Mouse (Mus musculus): ENCODE data around the gene Ddx49. TPM values are rescaled to one million over a fixed set of nuclear protein-coding genes. Genes with fewer than 3 reads are reported as not detected.

Ddx49 gene
- polyA plus RNA-seq, 1 experiment = not detected

- 79% methylated on average over 7 of the region's 7 CpGs for WGBS
- no peak overlapping the region for H3K4me3 ChIP-seq (ENCODE audit: insufficient read depth, low read depth, low read length)
- TF ChIP-seq CTCF (IDR thresholded peaks at IDR 0.05; ENCODE audit: insufficient read depth, low read depth, low read length) (no peak), POLR2A (IDR thresholded peaks at IDR 0.05; ENCODE audit: insufficient read depth, low read depth, low read length) (no peak)
- H3K27ac ChIP-seq (ENCODE audit: insufficient read depth, low read depth, low read length) = no peak overlapping the region
- peaks cover 5% of the 10 kb centered on the region for H3K4me1 ChIP-seq (ENCODE audit: control insufficient read depth, insufficient read depth, low read length)
These were observed 38.4 kb upstream of the Ddx49 start for GRCm38 (mm10) chr8:70340659-70341058.

GRCm38 (mm10) chr8:70338931-70339330 lies 36.6 kb upstream of the Ddx49 start:
- Histone ChIP-seq H3K4me3 (ENCODE audit: insufficient read depth, low read depth, low read length) (no peak overlapping the region), H3K27ac (ENCODE audit: insufficient read depth, low read depth, low read length) (no peak overlapping the region), H3K4me1 (ENCODE audit: control insufficient read depth, insufficient read depth, low read length) (peaks cover 2% of the 10 kb centered on the region)
- TF ChIP-seq POLR2A (IDR thresholded peaks at IDR 0.05; ENCODE audit: insufficient read depth, low read depth, low read length) (no peak), CTCF (IDR thresholded peaks at IDR 0.05; ENCODE audit: insufficient read depth, low read depth, low read length) (no peak)
- WGBS = 92% methylated on average over 7 of the region's 7 CpGs

GRCm38 (mm10) chr8:70332878-70333202 lies 30.6 kb upstream of the Ddx49 start:
- Histone ChIP-seq H3K27ac (ENCODE audit: insufficient read depth, low read depth, low read length) (no peak overlapping the region), H3K4me3 (ENCODE audit: insufficient read depth, low read depth, low read length) (no peak overlapping the region), H3K4me1 (ENCODE audit: control insufficient read depth, insufficient read depth, low read length) (peaks cover 39% of the 10 kb centered on the region)
- TF ChIP-seq POLR2A (IDR thresholded peaks at IDR 0.05; ENCODE audit: insufficient read depth, low read depth, low read length) (no peak), CTCF (IDR thresholded peaks at IDR 0.05; ENCODE audit: insufficient read depth, low read depth, low read length) (no peak)
- WGBS = 88% methylated on average over 6 of the region's 6 CpGs

- Histone ChIP-seq H3K4me3 (ENCODE audit: insufficient read depth, low read depth, low read length) (no peak overlapping the region), H3K27ac (ENCODE audit: insufficient read depth, low read depth, low read length) (no peak overlapping the region), H3K4me1 (ENCODE audit: control insufficient read depth, insufficient read depth, low read length) (peaks cover 39% of the 10 kb centered on the region)
- WGBS = 24% methylated on average over 41 of the region's 41 CpGs
- TF ChIP-seq CTCF (IDR thresholded peaks at IDR 0.05; ENCODE audit: insufficient read depth, low read depth, low read length) = peak; percentile 92
- no peak for TF ChIP-seq POLR2A (IDR thresholded peaks at IDR 0.05; ENCODE audit: insufficient read depth, low read depth, low read length)
These were observed 30.0 kb upstream of the Ddx49 start for GRCm38 (mm10) chr8:70332070-70332877.

- no peak overlapping the region for H3K27ac ChIP-seq (ENCODE audit: insufficient read depth, low read depth, low read length)
- TF ChIP-seq CTCF (IDR thresholded peaks at IDR 0.05; ENCODE audit: insufficient read depth, low read depth, low read length) (no peak), POLR2A (IDR thresholded peaks at IDR 0.05; ENCODE audit: insufficient read depth, low read depth, low read length) (no peak)
- no peak overlapping the region for H3K4me3 ChIP-seq (ENCODE audit: insufficient read depth, low read depth, low read length)
- WGBS = 60% methylated on average over 19 of the region's 19 CpGs
- H3K4me1 ChIP-seq (ENCODE audit: control insufficient read depth, insufficient read depth, low read length) = peaks cover 39% of the 10 kb centered on the region
These were observed 29.2 kb upstream of the Ddx49 start for GRCm38 (mm10) chr8:70331526-70331925.

GRCm38 (mm10) chr8:70330741-70331364 lies 28.6 kb upstream of the Ddx49 start:
- WGBS = 21% methylated on average over 53 of the region's 53 CpGs
- Histone ChIP-seq H3K4me1 (ENCODE audit: control insufficient read depth, insufficient read depth, low read length) (peaks cover 39% of the 10 kb centered on the region), H3K27ac (ENCODE audit: insufficient read depth, low read depth, low read length) (peak overlapping the region; percentile 21; the same call in 1 of the 2 replicates), H3K4me3 (ENCODE audit: insufficient read depth, low read depth, low read length) (no peak overlapping the region)
- TF ChIP-seq CTCF (IDR thresholded peaks at IDR 0.05; ENCODE audit: insufficient read depth, low read depth, low read length) (peak; percentile 57; the same call in 1 of the 2 replicates), POLR2A (IDR thresholded peaks at IDR 0.05; ENCODE audit: insufficient read depth, low read depth, low read length) (no peak)

GRCm38 (mm10) chr8:70329835-70330740 lies 27.8 kb upstream of the Ddx49 start:
- no peak for TF ChIP-seq POLR2A (IDR thresholded peaks at IDR 0.05; ENCODE audit: insufficient read depth, low read depth, low read length)
- TF ChIP-seq CTCF (IDR thresholded peaks at IDR 0.05; ENCODE audit: insufficient read depth, low read depth, low read length) = no peak
- Histone ChIP-seq H3K4me3 (ENCODE audit: insufficient read depth, low read depth, low read length) (no peak overlapping the region), H3K27ac (ENCODE audit: insufficient read depth, low read depth, low read length) (peak overlapping the region; percentile 21; the same call in 1 of the 2 replicates), H3K4me1 (ENCODE audit: control insufficient read depth, insufficient read depth, low read length) (peaks cover 39% of the 10 kb centered on the region)
- 34% methylated on average over 45 of the region's 45 CpGs for WGBS

- Histone ChIP-seq H3K27ac (ENCODE audit: insufficient read depth, low read depth, low read length) (peak within 1 kb of the TSS; percentile 21; the same call in 1 of the 2 replicates), H3K4me1 (ENCODE audit: control insufficient read depth, insufficient read depth, low read length) (peaks cover 39% of the 10 kb centered on the region), H3K4me3 (ENCODE audit: insufficient read depth, low read depth, low read length) (no peak within 1 kb of the TSS)
- 44% methylated on average over 14 of the region's 14 CpGs for WGBS
- TF ChIP-seq POLR2A (IDR thresholded peaks at IDR 0.05; ENCODE audit: insufficient read depth, low read depth, low read length) (no peak), CTCF (IDR thresholded peaks at IDR 0.05; ENCODE audit: insufficient read depth, low read depth, low read length) (no peak)
These were observed 27.0 kb upstream of the Ddx49 start, which contains the start of gene Gdf1 for GRCm38 (mm10) chr8:70329124-70329834. Gene Gdf1, plus strand, starts transcription at chr8:70329817.

Measured in olfactory bulb, adult 2 months (tissue).